Mouse (Mus musculus): Measurements from ENCODE around the gene Igdcc3. TPM values are rescaled to one million over a fixed set of nuclear protein-coding genes. Genes with fewer than 3 reads are reported as not detected.
A peak's percentile ranks its signal among the peaks of the same experiment; 100 is the strongest.

The Igdcc3 gene
- polyA plus RNA-seq, 1 experiment from 2014 or later = 6.1 TPM

- Histone ChIP-seq H3K9ac (ENCODE audit: low read depth, low read length) (0 out of 2 replicates have a peak overlapping the region, but pooled peaks have one; percentile 31), H3K27me3 (ENCODE audit: control insufficient read depth, insufficient read depth, low read length) (peaks cover 6% of the 10 kb centered on the region; the same call in 1 of the 2 replicates), H3K27ac (ENCODE audit: low read depth, low read length) (no peak overlapping the region), H3K9me3 (ENCODE audit: control insufficient read depth, low read length) (no peaks in the 10 kb centered on the region), H3K36me3 (ENCODE audit: control insufficient read depth, insufficient read depth, low read length) (peaks cover 3% of the 10 kb centered on the region; the same call in 1 of the 2 replicates), H3K4me2 (replicated peaks; ENCODE audit: low read depth, low read length) (peak overlapping the region; percentile 32), H3K4me1 (ENCODE audit: control insufficient read depth, insufficient read depth, low read length) (no peaks in the 10 kb centered on the region), H3K4me3 (ENCODE audit: low read length) (peak overlapping the region; percentile 18; the same call in 1 of the 2 replicates)
- peak; percentile 53; the same call in 1 of the 2 replicates for ATAC-seq (ENCODE audit: low FRiP score, low TSS enrichment)
- WGBS = 12% methylated on average over 24 of the region's 25 CpGs
Measured at GRCm38 (mm10) chr9:65128123-65128815, 12.7 kb upstream of the Igdcc3 start.

GRCm38 (mm10) chr9:65131717-65132116 is 9.3 kb upstream of the Igdcc3 start:
- no peaks in the 10 kb centered on the region for H3K4me1 ChIP-seq (ENCODE audit: control insufficient read depth, insufficient read depth, low read length)
- H3K9ac ChIP-seq (ENCODE audit: low read depth, low read length) = no peak overlapping the region
- no peak overlapping the region for H3K4me3 ChIP-seq (ENCODE audit: low read length)
- ATAC-seq (ENCODE audit: low FRiP score, low TSS enrichment) = no peak
- no peak overlapping the region for H3K4me2 ChIP-seq (replicated peaks; ENCODE audit: low read depth, low read length)
- H3K36me3 ChIP-seq (ENCODE audit: control insufficient read depth, insufficient read depth, low read length) = no peaks in the 10 kb centered on the region
- H3K27ac ChIP-seq (ENCODE audit: low read depth, low read length) = no peak overlapping the region
- H3K9me3 ChIP-seq (ENCODE audit: control insufficient read depth, low read length) = no peaks in the 10 kb centered on the region
- 87% methylated on average over 5 of the region's 5 CpGs for WGBS
- peaks cover 6% of the 10 kb centered on the region for H3K27me3 ChIP-seq (ENCODE audit: control insufficient read depth, insufficient read depth, low read length)

GRCm38 (mm10) chr9:65133739-65134138 is 7.2 kb upstream of the Igdcc3 start:
- 2% methylated on average over 10 of the region's 10 CpGs for WGBS
- no peak overlapping the region for H3K4me3 ChIP-seq (ENCODE audit: low read length)
- no peaks in the 10 kb centered on the region for H3K4me1 ChIP-seq (ENCODE audit: control insufficient read depth, insufficient read depth, low read length)
- no peak overlapping the region for H3K27ac ChIP-seq (ENCODE audit: low read depth, low read length)
- H3K9me3 ChIP-seq (ENCODE audit: control insufficient read depth, low read length) = no peaks in the 10 kb centered on the region
- peaks cover 6% of the 10 kb centered on the region for H3K27me3 ChIP-seq (ENCODE audit: control insufficient read depth, insufficient read depth, low read length)
- no peak overlapping the region for H3K9ac ChIP-seq (ENCODE audit: low read depth, low read length)
- H3K36me3 ChIP-seq (ENCODE audit: control insufficient read depth, insufficient read depth, low read length) = no peaks in the 10 kb centered on the region
- ATAC-seq (ENCODE audit: low FRiP score, low TSS enrichment) = peak; percentile 50; the same call in 1 of the 2 replicates
- no peak overlapping the region for H3K4me2 ChIP-seq (replicated peaks; ENCODE audit: low read depth, low read length)

GRCm38 (mm10) chr9:65135126-65135525 is 5.9 kb upstream of the Igdcc3 start:
- H3K4me3 ChIP-seq (ENCODE audit: low read length) = no peak overlapping the region
- no peak overlapping the region for H3K9ac ChIP-seq (ENCODE audit: low read depth, low read length)
- no peaks in the 10 kb centered on the region for H3K36me3 ChIP-seq (ENCODE audit: control insufficient read depth, insufficient read depth, low read length)
- peaks cover 2% of the 10 kb centered on the region; the same call in 1 of the 2 replicates for H3K4me1 ChIP-seq (ENCODE audit: control insufficient read depth, insufficient read depth, low read length)
- no peaks in the 10 kb centered on the region for H3K9me3 ChIP-seq (ENCODE audit: control insufficient read depth, low read length)
- WGBS = 84% methylated on average over 4 of the region's 4 CpGs
- no peak overlapping the region for H3K27ac ChIP-seq (ENCODE audit: low read depth, low read length)
- no peak for ATAC-seq (ENCODE audit: low FRiP score, low TSS enrichment)
- peaks cover 9% of the 10 kb centered on the region for H3K27me3 ChIP-seq (ENCODE audit: control insufficient read depth, insufficient read depth, low read length)
- no peak overlapping the region for H3K4me2 ChIP-seq (replicated peaks; ENCODE audit: low read depth, low read length)

- no peak for ATAC-seq (ENCODE audit: low FRiP score, low TSS enrichment)
- peaks cover 18% of the 10 kb centered on the region; the same call in 1 of the 2 replicates for H3K4me1 ChIP-seq (ENCODE audit: control insufficient read depth, insufficient read depth, low read length)
- under 1% methylated on average over 8 of the region's 8 CpGs for WGBS
Measured at GRCm38 (mm10) chr9:65140491-65140890, 498 bp upstream of the Igdcc3 start.

GRCm38 (mm10) chr9:65141306-65141975 is 452 bp downstream of the Igdcc3 start:
- peak overlapping the region; percentile 88 for H3K9ac ChIP-seq (ENCODE audit: low read depth, low read length)
- H3K36me3 ChIP-seq (ENCODE audit: control insufficient read depth, insufficient read depth, low read length) = no peaks in the 10 kb centered on the region
- peak overlapping the region; percentile 77 for H3K4me3 ChIP-seq (ENCODE audit: low read length)
- H3K9me3 ChIP-seq (ENCODE audit: control insufficient read depth, low read length) = no peaks in the 10 kb centered on the region
- peaks cover 4% of the 10 kb centered on the region; the same call in 1 of the 2 replicates for H3K27me3 ChIP-seq (ENCODE audit: control insufficient read depth, insufficient read depth, low read length)
- ATAC-seq (ENCODE audit: low FRiP score, low TSS enrichment) = peak; percentile 76
- WGBS = under 1% methylated on average over 44 of the region's 73 CpGs
- H3K27ac ChIP-seq (ENCODE audit: low read depth, low read length) = peak overlapping the region; percentile 82
- H3K4me1 ChIP-seq (ENCODE audit: control insufficient read depth, insufficient read depth, low read length) = peaks cover 18% of the 10 kb centered on the region; the same call in 1 of the 2 replicates
- H3K4me2 ChIP-seq (replicated peaks; ENCODE audit: low read depth, low read length) = peak overlapping the region; percentile 96

More at GRCm38 (mm10) chr9:65140491-65140890, 498 bp upstream of the Igdcc3 start:
- Histone ChIP-seq H3K9ac (ENCODE audit: low read depth, low read length) (peak overlapping the region; percentile 88), H3K27me3 (ENCODE audit: control insufficient read depth, insufficient read depth, low read length) (peaks cover 7% of the 10 kb centered on the region; the same call in 1 of the 2 replicates), H3K9me3 (ENCODE audit: control insufficient read depth, low read length) (no peaks in the 10 kb centered on the region), H3K4me3 (ENCODE audit: low read length) (peak overlapping the region; percentile 77), H3K4me2 (replicated peaks; ENCODE audit: low read depth, low read length) (peak overlapping the region; percentile 96), H3K36me3 (ENCODE audit: control insufficient read depth, insufficient read depth, low read length) (no peaks in the 10 kb centered on the region), H3K27ac (ENCODE audit: low read depth, low read length) (peak overlapping the region; percentile 82; the same call in 1 of the 2 replicates)

GRCm38 (mm10) chr9:65141976-65142318 is 958 bp downstream of the Igdcc3 start:
- WGBS = 0% methylated on average over 17 of the region's 17 CpGs
- Histone ChIP-seq H3K9me3 (ENCODE audit: control insufficient read depth, low read length) (no peaks in the 10 kb centered on the region), H3K36me3 (ENCODE audit: control insufficient read depth, insufficient read depth, low read length) (0 out of 2 replicates have a peak, but pooled peaks cover 1% of the 10 kb centered on the region), H3K27me3 (ENCODE audit: control insufficient read depth, insufficient read depth, low read length) (peaks cover 4% of the 10 kb centered on the region; the same call in 1 of the 2 replicates), H3K9ac (ENCODE audit: low read depth, low read length) (peak overlapping the region; percentile 88), H3K4me2 (replicated peaks; ENCODE audit: low read depth, low read length) (peak overlapping the region; percentile 96), H3K4me3 (ENCODE audit: low read length) (peak overlapping the region; percentile 77), H3K4me1 (ENCODE audit: control insufficient read depth, insufficient read depth, low read length) (peaks cover 18% of the 10 kb centered on the region; the same call in 1 of the 2 replicates), H3K27ac (ENCODE audit: low read depth, low read length) (peak overlapping the region; percentile 82)
- ATAC-seq (ENCODE audit: low FRiP score, low TSS enrichment) = peak; percentile 76

- H3K27me3 ChIP-seq (ENCODE audit: control insufficient read depth, insufficient read depth, low read length) = peaks cover 4% of the 10 kb centered on the region; the same call in 1 of the 2 replicates
- peak overlapping the region; percentile 96 for H3K4me2 ChIP-seq (replicated peaks; ENCODE audit: low read depth, low read length)
- peak overlapping the region; percentile 77 for H3K4me3 ChIP-seq (ENCODE audit: low read length)
- WGBS = under 1% methylated on average over 8 of the region's 8 CpGs
- H3K9ac ChIP-seq (ENCODE audit: low read depth, low read length) = peak overlapping the region; percentile 88; the same call in 1 of the 2 replicates
- no peak for ATAC-seq (ENCODE audit: low FRiP score, low TSS enrichment)
- no peaks in the 10 kb centered on the region for H3K9me3 ChIP-seq (ENCODE audit: control insufficient read depth, low read length)
- H3K4me1 ChIP-seq (ENCODE audit: control insufficient read depth, insufficient read depth, low read length) = peaks cover 18% of the 10 kb centered on the region; the same call in 1 of the 2 replicates
- peak overlapping the region; percentile 82; the same call in 1 of the 2 replicates for H3K27ac ChIP-seq (ENCODE audit: low read depth, low read length)
- 0 out of 2 replicates have a peak, but pooled peaks cover 4% of the 10 kb centered on the region for H3K36me3 ChIP-seq (ENCODE audit: control insufficient read depth, insufficient read depth, low read length)
Measured at GRCm38 (mm10) chr9:65142399-65142798, 1.4 kb downstream of the Igdcc3 start.

Data from kidney, embryonic 14.5 days (tissue).